Mouse (Mus musculus) limb, embryonic 14.5 days (tissue): ENCODE results near the gene Napb. TPM values are rescaled to one million over a fixed set of nuclear protein-coding genes. Genes with fewer than 3 reads are reported as not detected.
A peak's percentile ranks its signal among the peaks of the same experiment; 100 is the strongest.

Source experiments
- ATAC-seq: fragments of 200-750 bp; cut with Nextera tagmentation; 2 replicates; pipeline ENCODE4 v1.8.0; 2017; ENCODE audit warnings: low read depth, moderate number of reproducible peaks, moderate TSS enrichment; ENCODE audit not compliant: low FRiP score
- DNase-seq: peaks from one replicate; pipeline ENCODE4 v3.0.0-alpha.2; 2015; ENCODE audit warnings: low spot score
- H3K27ac ChIP-seq: fragments of 300-500 bp; sonication (generic); replicated peaks from 2 replicates; pipeline ENCODE4 v1.5.1; 2014; ENCODE audit warnings: low read depth, mild to moderate bottlenecking, low read length, moderate library complexity, mixed read lengths
- H3K27me3 ChIP-seq: fragments of 300-500 bp; sonication (generic); 2 replicates; pipeline ENCODE4 v1.6.1; 2014; ENCODE audit warnings: low read length, mixed read lengths; ENCODE audit not compliant: control insufficient read depth, insufficient read depth
- H3K36me3 ChIP-seq: fragments of 300-500 bp; sonication (generic); 2 replicates; pipeline ENCODE4 v1.6.1; 2014; ENCODE audit warnings: mild to moderate bottlenecking, low read length, moderate library complexity, mixed read lengths; ENCODE audit not compliant: control insufficient read depth, insufficient read depth
- H3K4me1 ChIP-seq: fragments of 300-500 bp; sonication (generic); 2 replicates; pipeline ENCODE4 v1.6.1; 2014; ENCODE audit warnings: antibody characterized with exemption, low read length, mixed read lengths; ENCODE audit not compliant: control insufficient read depth, insufficient read depth
- H3K4me2 ChIP-seq: fragments of 300-500 bp; sonication (generic); replicated peaks from 2 replicates; pipeline ENCODE4 v1.6.1; 2014; ENCODE audit warnings: low read depth, mild to moderate bottlenecking, low read length, moderate library complexity; ENCODE audit not compliant: severe bottlenecking
- H3K4me3 ChIP-seq: fragments of 300-500 bp; sonication (generic); replicated peaks from 2 replicates; pipeline ENCODE4 v1.5.1; 2014; ENCODE audit warnings: low read length
- H3K9ac ChIP-seq: fragments of 300-500 bp; sonication (generic); 2 replicates; pipeline ENCODE4 v1.6.1; 2014; ENCODE audit warnings: mild to moderate bottlenecking, low read depth, low read length, moderate library complexity; ENCODE audit not compliant: severe bottlenecking
- H3K9me3 ChIP-seq: fragments of 300-500 bp; sonication (generic); 2 replicates; pipeline ENCODE4 v1.6.1; 2016; ENCODE audit warnings: low read length; ENCODE audit not compliant: control insufficient read depth
- POLR2A ChIP-seq: fragments of 200-500 bp; IDR thresholded peaks from 2 replicates; pipeline ENCODE4 v1.8.0; 2012; ENCODE audit warnings: inconsistent platforms, mild to moderate bottlenecking, moderate library complexity, borderline replicate concordance; ENCODE audit not compliant: insufficient read depth, insufficient read length; ENCODE audit errors: extremely low read depth
- WGBS: fragments of 180-500 bp; shearing (Covaris S2); extraction: QIAGEN DNeasy Blood & Tissue Kit; methylation state at CpG from one replicate; pipeline ENCODE4 v1.1.7; 2014; 5-methylcytosine and 5-hydroxymethylcytosine counted together
- polyA plus RNA-seq, 2 experiments: library from polyadenylated mRNA; depleted of rRNA in 1 of 2; stranded (reverse) in 1 of 2; unstranded in 1 of 2; fragments of >200 nt; fragmentation: Nextera tagmentation in 1 of 2; extraction: Ambion mirVana in 1 of 2; gene quantifications; 2 replicates each; pipeline versions ENCODE4 v1.2.1 to v1.2.3; 2012 to 2014

Gene Napb
- polyA plus RNA-seq, 2 experiments = 4.4 to 6.9 TPM

GRCm38 (mm10) chr2:148719271-148719995, 12.8 kb downstream of the Napb start:
- no peak overlapping the region for H3K4me2 ChIP-seq
- no peaks in the 10 kb centered on the region for H3K27me3 ChIP-seq
- DNase-seq = no peak
- no peaks in the 10 kb centered on the region for H3K9me3 ChIP-seq
- WGBS = 70% methylated on average over 2 of the region's 2 CpGs
- no peak overlapping the region for H3K4me3 ChIP-seq
- TF ChIP-seq POLR2A = no peak
- no peak overlapping the region for H3K9ac ChIP-seq
- ATAC-seq = no peak
- no peaks in the 10 kb centered on the region for H3K4me1 ChIP-seq
- H3K27ac ChIP-seq = no peak overlapping the region
- H3K36me3 ChIP-seq = no peaks in the 10 kb centered on the region

- DNase-seq (no peak), ATAC-seq (no peak)
- Histone ChIP-seq H3K4me3 (no peak overlapping the region), H3K36me3 (no peaks in the 10 kb centered on the region), H3K9ac (no peak overlapping the region), H3K27ac (no peak overlapping the region), H3K27me3 (no peaks in the 10 kb centered on the region), H3K4me2 (no peak overlapping the region), H3K4me1 (no peaks in the 10 kb centered on the region), H3K9me3 (no peaks in the 10 kb centered on the region)
- TF ChIP-seq POLR2A = no peak
- 79% methylated on average over 2 of the region's 2 CpGs for WGBS
Observed at GRCm38 (mm10) chr2:148717072-148717471, 15.2 kb downstream of the Napb start.

- TF ChIP-seq POLR2A = no peak
- WGBS = 67% methylated on average over 3 of the region's 3 CpGs
- ATAC-seq = no peak
Observed at GRCm38 (mm10) chr2:148712326-148712725, 19.9 kb downstream of the Napb start.

GRCm38 (mm10) chr2:148707202-148707530, 25.1 kb downstream of the Napb start:
- 85% methylated on average over 6 of the region's 6 CpGs for WGBS
- no peaks in the 10 kb centered on the region for H3K27me3 ChIP-seq
- no peaks in the 10 kb centered on the region for H3K9me3 ChIP-seq
- DNase-seq (no peak), ATAC-seq (no peak)
- H3K27ac ChIP-seq = no peak overlapping the region
- no peak overlapping the region for H3K9ac ChIP-seq
- H3K4me1 ChIP-seq = no peaks in the 10 kb centered on the region
- H3K4me2 ChIP-seq = no peak overlapping the region
- no peak for TF ChIP-seq POLR2A
- peaks cover 9% of the 10 kb centered on the region; the same call in 1 of the 2 replicates for H3K36me3 ChIP-seq
- H3K4me3 ChIP-seq = no peak overlapping the region

More at GRCm38 (mm10) chr2:148712326-148712725, 19.9 kb downstream of the Napb start:
- no peaks in the 10 kb centered on the region for H3K9me3 ChIP-seq
- H3K27me3 ChIP-seq = no peaks in the 10 kb centered on the region
- H3K9ac ChIP-seq = no peak overlapping the region
- 0 out of 2 replicates have a peak, but pooled peaks cover 1% of the 10 kb centered on the region for H3K36me3 ChIP-seq
- DNase-seq = no peak
- no peak overlapping the region for H3K27ac ChIP-seq
- no peak overlapping the region for H3K4me2 ChIP-seq
- no peak overlapping the region for H3K4me3 ChIP-seq
- no peaks in the 10 kb centered on the region for H3K4me1 ChIP-seq

GRCm38 (mm10) chr2:148706409-148707201, 25.7 kb downstream of the Napb start:
- no peak overlapping the region for H3K4me3 ChIP-seq
- H3K9ac ChIP-seq = no peak overlapping the region
- no peaks in the 10 kb centered on the region for H3K27me3 ChIP-seq
- WGBS = 82% methylated on average over 15 of the region's 15 CpGs
- no peak overlapping the region for H3K27ac ChIP-seq
- TF ChIP-seq POLR2A = no peak
- DNase-seq (peak; percentile 70), ATAC-seq (peak; percentile 19; the same call in 1 of the 2 replicates)
- H3K4me2 ChIP-seq = no peak overlapping the region
- peaks cover 9% of the 10 kb centered on the region for H3K36me3 ChIP-seq
- H3K9me3 ChIP-seq = no peaks in the 10 kb centered on the region
- H3K4me1 ChIP-seq = no peaks in the 10 kb centered on the region
